18 mouse cellular contexts compared by ENCODE assay signal in the genomic region with DNA sequence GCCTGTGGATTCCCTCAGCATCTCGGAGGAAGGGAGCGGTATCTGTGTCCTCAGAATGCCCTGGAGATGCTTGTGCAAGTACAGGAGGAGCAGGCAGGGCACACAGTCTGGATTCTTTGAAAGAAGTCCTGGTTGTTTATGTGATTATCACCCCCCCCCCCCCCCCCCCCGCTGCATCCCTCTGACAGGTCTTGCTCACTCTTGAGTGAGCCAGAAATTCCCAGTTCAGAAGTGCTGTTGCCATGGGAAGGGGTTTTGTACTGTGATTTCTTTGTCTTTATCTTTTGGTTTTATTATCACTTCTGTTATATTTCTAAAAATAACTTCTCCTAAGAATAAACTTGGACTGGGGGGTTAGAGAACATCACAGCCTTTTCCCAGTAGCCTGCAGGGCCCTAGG.
"Had no signal": no experiment of that assay in that cellular context is flagged by ENCODE, and none has a peak within 500 bp of the region (broad histone marks: within the 10 kb centered on the region; RNA-seq: fewer than 3 reads in every experiment).

No protein-coding gene starts in this region.

- H3K9me3 ChIP-seq: midbrain, embryonic 12.5 days; neural tube, embryonic 15.5 days had no signal

- H3K4me1 ChIP-seq: neural tube, embryonic 15.5 days had no signal

- H3K4me2 ChIP-seq: lung, embryonic 14.5 days; midbrain, embryonic 12.5 days; neural tube, embryonic 13.5 days; neural tube, embryonic 15.5 days had no signal

- ATAC-seq: midbrain, embryonic 16.5 days had no signal

- DNase-seq: lung, embryonic 14.5 days; lung, postnatal 10 days; lung, postnatal 4 days; midbrain, embryonic 14.5 days; retina, postnatal 1 day; right cerebral cortex, adult 18-20 months; right cerebral cortex, postnatal 25 days; right cerebral cortex, postnatal 4 days; spleen, adult 18-20 months; thymus, adult 18-20 months; thymus, postnatal 14 days; thymus, postnatal 36 days had no signal

- H3K4me3 ChIP-seq: midbrain, embryonic 10.5 days; midbrain, embryonic 12.5 days; myocyte; neural tube, embryonic 13.5 days; neural tube, embryonic 15.5 days had no signal

- H3K27ac ChIP-seq: midbrain, embryonic 10.5 days; midbrain, embryonic 12.5 days; neural tube, embryonic 13.5 days; neural tube, embryonic 15.5 days had no signal

- H3K36me3 ChIP-seq: midbrain, embryonic 10.5 days; midbrain, embryonic 12.5 days; neural tube, embryonic 13.5 days; neural tube, embryonic 15.5 days had no signal

- H3K9ac ChIP-seq: lung, embryonic 14.5 days; midbrain, embryonic 12.5 days; neural tube, embryonic 13.5 days; neural tube, embryonic 15.5 days had no signal
